Mouse (Mus musculus) hindlimb bud, embryonic 11.5 days (tissue): Measurements from ENCODE around the gene Zfp710.
"Not testable (repeated sequence)": the region's sequence is repeated elsewhere in the genome, so short reads cannot be mapped to it uniquely, and the experiment has no call there.

Experiments used
- DNase-seq: peaks from one replicate; pipeline ENCODE4 v3.0.0-alpha.2; 2012; ENCODE audit warnings: low read depth, low spot score; ENCODE audit errors: extremely low spot score

The Zfp710 gene

DNA sequence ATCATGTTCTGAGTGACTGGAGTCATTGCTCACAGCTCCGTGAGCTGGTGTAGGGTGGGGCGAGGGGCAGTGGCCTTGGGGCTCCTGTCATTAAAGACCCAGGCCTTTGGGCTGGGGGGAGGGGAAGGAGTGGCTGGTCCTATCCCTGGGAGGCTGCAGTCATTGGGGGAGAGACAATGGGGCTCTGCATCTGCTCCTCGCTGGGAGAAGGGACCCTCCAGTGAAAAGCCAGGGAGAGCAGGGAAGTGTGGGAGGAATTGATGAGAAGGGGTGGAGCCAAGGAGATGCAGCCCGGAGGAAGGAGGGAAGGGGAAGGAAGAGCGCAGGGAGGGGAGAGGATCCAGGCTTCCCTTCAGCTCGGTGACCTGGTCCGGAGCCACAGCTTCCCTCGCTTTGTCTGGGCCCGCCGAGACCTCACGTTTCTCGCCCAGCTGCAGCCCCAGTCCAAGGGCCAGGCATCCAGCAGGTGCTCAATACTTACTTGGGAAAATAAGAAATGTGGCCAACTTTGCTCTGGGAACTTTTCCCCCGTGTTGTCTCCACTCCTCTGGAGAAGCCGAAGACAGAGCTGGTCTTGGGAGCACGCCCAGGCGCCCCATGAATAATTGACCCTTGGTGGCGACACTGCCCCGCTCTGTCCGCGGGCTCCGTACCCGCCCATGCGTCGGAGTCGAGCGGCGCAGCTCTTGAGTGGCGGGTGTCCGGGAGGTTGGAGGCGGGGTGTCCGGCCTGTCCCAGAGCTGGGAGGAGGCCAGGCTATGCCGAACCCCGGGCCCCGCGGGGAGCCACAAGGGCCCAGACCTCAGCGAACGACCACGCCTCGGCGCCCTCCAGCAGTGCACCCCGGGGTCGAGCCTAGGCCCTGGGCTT, at the start of gene Zfp710:
TSS of gene Zfp710 (plus strand) at position 294 of the 870 bp plus-strand sequence.
- DNase-seq, result no peak

- DNase-seq, result no peak
Measured at GRCm38 (mm10) chr7:79975316-79975715, 49.3 kb upstream of the Zfp710 start.

DNA sequence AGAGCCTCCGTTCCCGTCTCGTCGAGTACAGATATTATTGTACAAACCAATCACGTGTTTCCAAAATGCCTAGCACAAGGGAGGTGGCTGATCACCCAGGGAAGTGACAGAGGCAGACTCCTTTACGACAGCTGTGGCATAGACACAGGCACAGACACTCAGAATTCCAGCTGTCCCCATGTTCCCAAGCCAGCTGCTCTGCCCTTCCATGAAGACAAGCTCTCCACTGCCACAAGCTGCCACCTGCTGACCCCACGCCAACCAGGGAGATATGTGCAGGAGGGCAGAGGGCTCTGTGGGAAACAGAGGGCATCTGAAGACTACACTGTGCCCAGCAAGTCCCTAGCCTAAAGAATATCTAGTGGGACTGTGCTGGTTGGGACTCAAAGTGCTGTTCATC, 37.9 kb upstream of the Zfp710 start:
- no peak for DNase-seq

DNA sequence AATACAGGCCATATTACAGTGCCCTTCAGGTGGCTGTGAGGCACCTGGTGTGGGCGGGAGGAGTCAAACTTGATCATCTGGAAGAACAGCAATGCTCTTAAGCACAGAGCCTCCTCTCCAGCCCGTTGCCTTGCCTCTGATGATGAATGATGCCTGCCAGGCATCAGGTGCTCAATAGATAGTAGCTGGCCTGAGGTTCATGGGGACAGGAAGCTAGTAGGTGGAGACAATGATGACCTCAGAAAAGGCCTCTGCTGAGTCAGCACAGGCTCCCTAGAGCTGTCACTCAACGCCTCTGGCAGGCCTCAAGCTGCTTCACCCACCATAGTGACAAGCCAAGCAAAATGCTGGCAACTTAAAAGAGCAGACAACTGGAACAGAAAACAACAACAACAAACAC, 36.9 kb upstream of the Zfp710 start:
- DNase-seq, result no peak

DNA sequence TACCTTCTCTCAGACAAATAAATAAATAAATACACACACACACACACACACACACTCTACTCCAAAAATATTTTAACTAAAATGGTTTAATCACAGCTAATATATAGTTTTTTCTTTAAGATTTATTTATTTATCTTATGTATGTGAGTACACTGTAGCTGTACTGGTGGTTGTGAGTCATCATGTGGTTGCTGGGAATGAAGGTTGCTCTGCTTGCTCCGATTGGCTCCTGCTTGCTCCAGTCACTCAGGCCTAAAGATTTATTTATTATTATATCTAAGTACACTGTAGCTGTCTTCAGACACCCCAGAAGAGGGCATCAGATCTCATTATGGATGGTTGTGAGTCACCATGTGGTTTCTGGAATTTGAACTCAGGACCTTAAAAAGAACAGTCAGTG, 36.1 kb upstream of the Zfp710 start:
- DNase-seq, result not testable (repeated sequence)

DNA sequence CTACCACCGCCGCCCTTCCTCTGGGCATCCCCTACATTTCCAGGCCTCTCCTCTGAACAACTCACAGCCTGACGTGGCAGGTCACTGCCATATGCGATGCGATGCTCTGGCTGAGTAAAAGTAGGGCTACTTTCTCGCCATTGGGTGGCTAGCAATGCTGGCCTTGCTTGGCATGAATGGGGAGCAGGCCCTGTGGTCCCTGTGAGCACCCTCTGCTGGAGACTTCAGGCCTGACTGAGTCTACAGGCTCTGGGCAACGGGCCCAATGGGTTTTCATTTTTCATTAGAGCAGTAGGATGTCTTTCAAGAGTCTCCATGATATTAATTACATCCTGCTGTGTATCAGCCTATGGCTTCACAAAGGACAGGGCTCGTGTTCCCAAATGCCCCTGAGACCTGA, 30.1 kb upstream of the Zfp710 start:
- DNase-seq, result no peak

- DNase-seq, result no peak
Measured at GRCm38 (mm10) chr7:79997761-79998160, 26.9 kb upstream of the Zfp710 start.

- no peak for DNase-seq
Measured at GRCm38 (mm10) chr7:80002353-80003055, 22.1 kb upstream of the Zfp710 start.

DNA sequence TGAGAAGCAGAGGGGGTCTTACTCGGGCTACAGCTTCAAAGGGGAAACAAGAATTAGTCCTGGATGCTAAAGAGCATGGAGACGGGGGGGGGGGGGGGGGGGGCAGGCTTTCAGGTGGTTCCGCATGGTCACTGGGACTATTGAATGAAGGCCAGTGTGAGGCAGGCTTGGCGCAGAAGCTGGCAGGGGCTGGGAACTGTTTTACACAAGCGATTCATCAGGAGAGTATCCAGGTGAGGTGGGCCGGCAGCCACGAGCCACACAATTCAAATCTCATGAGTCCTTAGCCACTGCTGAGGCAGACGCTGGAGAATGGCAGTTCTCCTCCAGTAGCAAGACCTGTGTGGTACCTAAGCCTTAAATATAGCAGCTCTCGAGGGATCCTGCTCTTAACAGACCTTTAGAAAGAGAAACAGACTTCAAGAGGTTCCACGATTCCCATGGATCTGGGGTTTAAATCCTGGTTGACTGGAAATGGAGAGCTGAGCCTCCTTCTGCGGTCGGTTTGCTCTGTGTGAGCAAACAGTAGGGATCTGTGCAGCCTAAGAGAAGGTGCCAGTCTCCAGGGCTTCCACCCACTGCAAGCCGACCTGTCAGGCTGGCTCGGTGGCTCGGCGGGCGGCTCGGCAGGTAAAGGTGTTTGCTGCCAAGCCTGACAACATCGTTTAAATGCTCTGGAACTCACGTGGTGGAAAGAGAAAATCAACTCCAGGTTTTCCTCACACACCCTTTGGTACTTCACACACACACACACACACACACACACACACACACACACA, 19.6 kb upstream of the Zfp710 start:
- DNase-seq, result no peak

DNA sequence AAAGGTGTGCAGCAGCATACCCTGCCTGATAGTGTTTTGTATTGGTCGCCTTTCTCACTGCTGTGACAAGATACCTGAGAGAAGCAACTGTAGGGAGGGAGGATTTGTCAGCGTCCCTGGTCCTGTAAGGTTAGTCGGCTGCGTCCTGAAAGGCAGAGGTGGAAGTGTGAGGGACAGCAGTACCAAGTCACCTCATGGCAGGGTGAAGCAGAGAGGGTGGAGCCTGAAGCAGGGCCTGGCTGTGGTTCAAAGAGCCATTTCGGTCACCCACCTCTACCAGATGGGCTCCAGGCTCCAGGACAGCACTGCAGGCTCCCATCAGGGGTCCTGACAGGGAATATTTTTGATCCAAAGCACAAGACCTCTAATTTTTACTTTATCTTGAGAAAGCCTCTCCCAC, 13.9 kb upstream of the Zfp710 start:
- no peak for DNase-seq

DNA sequence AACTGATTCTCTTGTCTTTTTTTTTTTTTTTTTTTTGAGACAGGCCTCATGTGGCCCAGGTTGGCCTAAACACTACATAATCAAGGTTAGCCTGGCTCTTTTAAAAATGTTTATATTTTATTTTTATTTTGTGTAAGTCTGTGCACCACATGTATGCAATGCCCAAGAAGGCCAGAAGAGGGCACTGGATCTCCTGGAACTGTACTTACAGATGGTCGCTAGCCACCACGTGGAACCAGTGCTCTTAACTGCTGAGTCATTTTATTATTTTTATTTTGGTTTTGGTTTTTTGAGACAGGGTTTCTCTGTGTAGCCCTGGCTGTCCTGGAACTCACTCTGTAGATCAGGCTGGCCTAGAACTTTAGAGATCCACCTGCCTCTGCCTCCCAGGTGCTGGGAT, 13.1 kb upstream of the Zfp710 start:
- no peak for DNase-seq

GRCm38 (mm10) chr7:80013884-80014550, 10.6 kb upstream of the Zfp710 start:
- DNase-seq, result no peak

GRCm38 (mm10) chr7:80014826-80015755, 9.5 kb upstream of the Zfp710 start:
- no peak for DNase-seq

GRCm38 (mm10) chr7:80018506-80019452, 5.8 kb upstream of the Zfp710 start:
- no peak for DNase-seq

DNA sequence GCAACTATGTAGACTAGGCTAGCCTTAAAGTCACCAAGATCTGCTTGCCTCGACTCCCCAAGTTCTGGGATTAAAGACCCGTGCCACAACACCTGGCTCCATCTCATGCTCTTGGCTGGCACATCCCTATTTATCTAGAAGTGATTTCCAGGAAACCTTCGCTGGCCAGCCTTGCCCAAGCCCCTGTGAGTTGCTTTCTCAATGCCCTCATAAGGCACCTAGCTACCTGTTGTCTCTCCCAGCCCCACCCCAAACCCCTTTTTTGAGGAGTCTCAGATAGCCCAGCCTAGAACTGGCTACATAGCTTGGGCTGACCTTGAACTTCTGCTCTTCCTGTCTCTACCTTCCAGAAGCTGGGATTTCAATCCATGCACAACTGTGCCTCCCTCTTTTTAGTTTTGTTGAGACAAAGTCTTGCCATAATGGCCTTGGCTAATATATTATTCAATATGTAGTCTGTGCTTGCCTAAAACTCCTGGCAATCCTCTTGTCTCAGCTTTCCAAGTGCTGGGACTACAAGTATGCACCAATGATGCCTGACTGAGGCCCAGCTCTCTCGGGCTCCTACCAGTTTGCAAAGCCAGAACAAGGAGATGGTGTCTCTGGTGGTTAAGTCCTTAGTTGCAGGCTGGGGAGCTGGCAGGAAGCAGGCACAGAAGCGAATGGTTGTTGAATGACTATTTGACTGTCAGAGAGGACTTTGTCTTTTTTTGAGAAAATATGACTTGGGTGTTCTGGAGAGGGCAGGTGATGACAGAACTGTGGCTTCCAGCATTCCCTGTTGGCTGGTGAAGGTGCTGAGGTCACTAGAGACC, 786 bp upstream of the Zfp710 start:
- DNase-seq, result no peak

- no peak for DNase-seq
Measured at GRCm38 (mm10) chr7:80025391-80026117, 940 bp downstream of the Zfp710 start.
